Mouse (Mus musculus) hindbrain, postnatal 0 days (tissue): ENCODE results near the gene Igfbp3. TPM values are rescaled to one million over a fixed set of nuclear protein-coding genes. Genes with fewer than 3 reads are reported as not detected.
A peak's percentile ranks its signal among the peaks of the same experiment; 100 is the strongest.

Source experiments
- ATAC-seq: fragments of 200-750 bp; cut with Nextera tagmentation; 2 replicates; pipeline ENCODE4 v1.8.0; 2017; ENCODE audit warnings: mild to moderate bottlenecking, moderate TSS enrichment, moderate library complexity
- DNase-seq: peaks from one replicate; pipeline ENCODE4 v3.0.0-alpha.2; 2015; ENCODE audit warnings: low spot score
- H3K27ac ChIP-seq: fragments of 300-500 bp; sonication (generic); 2 replicates; pipeline ENCODE4 v1.5.1; 2014; ENCODE audit warnings: mild to moderate bottlenecking
- H3K27me3 ChIP-seq: fragments of 300-500 bp; sonication (generic); 2 replicates; pipeline ENCODE4 v1.6.1; 2014; ENCODE audit warnings: low read length, mixed read lengths; ENCODE audit not compliant: insufficient read depth
- H3K36me3 ChIP-seq: fragments of 300-500 bp; sonication (generic); 2 replicates; pipeline ENCODE4 v1.6.1; 2014; ENCODE audit warnings: low read length, mixed read lengths; ENCODE audit not compliant: insufficient read depth
- H3K4me1 ChIP-seq: fragments of 300-500 bp; sonication (generic); 2 replicates; pipeline ENCODE4 v1.6.1; 2014; ENCODE audit warnings: antibody characterized with exemption, low read length, mixed read lengths; ENCODE audit not compliant: insufficient read depth
- H3K4me2 ChIP-seq: fragments of 300-500 bp; sonication (generic); 2 replicates; pipeline ENCODE4 v1.6.1; 2014; ENCODE audit warnings: low read depth, mild to moderate bottlenecking, low read length, moderate library complexity, mixed read lengths
- H3K4me3 ChIP-seq: fragments of 300-500 bp; sonication (generic); 2 replicates; pipeline ENCODE4 v1.5.1; 2014; ENCODE audit warnings: low read length
- H3K9ac ChIP-seq: fragments of 300-500 bp; sonication (generic); replicated peaks from 2 replicates; pipeline ENCODE4 v1.6.1; 2014; ENCODE audit warnings: mild to moderate bottlenecking, low read length, moderate library complexity, mixed read lengths
- H3K9me3 ChIP-seq: fragments of 300-500 bp; sonication (generic); 2 replicates; pipeline ENCODE4 v1.6.1; 2016; ENCODE audit warnings: low read length, mixed read lengths
- CTCF ChIP-seq: IDR thresholded peaks from 2 replicates; pipeline ENCODE4 v1.5.1; 2016; ENCODE audit warnings: antibody characterized with exemption, control low read depth, low read depth
- WGBS: fragments of 180-500 bp; shearing (Covaris S2); extraction: QIAGEN DNeasy Blood & Tissue Kit; methylation state at CpG from one replicate; pipeline ENCODE4 v1.1.7; 2014; 5-methylcytosine and 5-hydroxymethylcytosine counted together
- polyA plus RNA-seq: library from polyadenylated mRNA; unstranded; fragments of >200 nt; fragmentation: Nextera tagmentation; extraction: Ambion mirVana; gene quantifications from 2 replicates; pipeline ENCODE4 v1.2.1, GENCODE M21; 2015
- total RNA-seq: library from RNA; depleted of rRNA; stranded (reverse); fragments of >200 nt; gene quantifications from 2 replicates; pipeline ENCODE4 v1.2.3, GENCODE M21; 2014

The Igfbp3 gene
- total and polyA plus RNA-seq, 2 experiments from 2014 or later: 24.6 to 35.7 TPM

DNA sequence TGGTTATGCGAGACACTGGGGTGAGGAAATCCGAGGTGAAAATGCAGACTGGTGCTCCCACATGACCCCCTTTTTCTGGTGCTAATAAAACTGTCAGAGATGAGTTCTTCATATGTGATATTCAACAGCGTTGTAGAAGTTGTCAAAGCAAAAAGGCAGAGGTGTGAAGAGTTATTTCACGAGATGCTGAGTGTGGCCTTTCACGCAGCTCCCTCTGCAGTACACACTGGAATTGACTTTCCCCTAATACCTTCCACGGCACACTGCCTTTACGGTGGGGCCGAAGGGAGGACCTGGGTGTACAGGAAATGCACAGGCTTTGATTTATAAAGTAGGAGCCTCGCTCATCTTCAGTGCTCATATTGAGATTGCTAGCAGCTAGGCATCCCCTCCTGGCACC is 20.6 kb downstream of the Igfbp3 start:
- Histone ChIP-seq H3K4me1 (no peaks in the 10 kb centered on the region), H3K9me3 (no peaks in the 10 kb centered on the region), H3K27ac (no peak overlapping the region), H3K4me3 (no peak overlapping the region), H3K4me2 (no peak overlapping the region), H3K27me3 (no peaks in the 10 kb centered on the region), H3K36me3 (no peaks in the 10 kb centered on the region), H3K9ac (no peak overlapping the region)
- DNase-seq: no peak
- 76% methylated on average over 9 of the region's 9 CpGs for WGBS
- TF ChIP-seq CTCF: peak; percentile 26
- ATAC-seq: no peak

DNA sequence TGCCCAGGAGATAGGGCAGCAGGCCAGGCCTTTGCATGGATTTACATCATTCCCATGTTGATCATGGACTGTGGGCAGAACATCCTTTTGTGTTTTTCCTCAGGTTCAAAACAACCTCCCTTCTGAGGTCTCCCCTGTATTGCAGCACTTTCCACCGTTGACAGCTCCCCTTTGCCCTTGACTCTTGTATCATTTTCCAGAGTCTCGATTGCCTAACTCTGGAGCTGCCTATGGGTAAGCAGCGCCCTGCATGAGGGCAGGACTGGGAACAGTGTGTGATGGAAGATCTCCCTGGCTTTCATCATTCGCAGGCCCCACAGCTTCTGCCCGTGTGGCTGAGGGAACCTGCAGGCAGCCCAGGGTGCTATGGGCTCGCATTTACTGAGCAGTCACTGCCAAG is 21.0 kb downstream of the Igfbp3 start:
- H3K27me3 ChIP-seq: no peaks in the 10 kb centered on the region
- no peak for TF ChIP-seq CTCF
- WGBS: 73% methylated on average over 6 of the region's 6 CpGs

DNA sequence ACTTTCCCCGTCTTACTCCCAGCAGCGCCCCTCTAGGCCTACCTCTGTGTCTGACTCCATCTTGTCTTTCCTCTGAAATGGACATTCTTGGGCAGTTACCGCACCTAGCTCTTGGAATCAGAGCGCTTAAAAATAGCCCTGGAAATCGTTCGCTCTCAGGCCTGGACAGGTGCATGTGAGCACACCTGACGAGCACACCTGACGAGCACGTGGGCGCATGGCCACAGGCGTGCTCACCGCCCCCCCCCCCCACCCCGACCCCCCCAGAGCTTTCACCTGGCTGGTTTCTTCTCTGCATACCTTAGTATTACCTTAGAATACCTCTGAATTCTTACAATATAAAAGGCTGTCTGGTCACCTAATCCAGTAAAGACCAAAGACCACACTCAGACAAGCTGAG is 25.3 kb downstream of the Igfbp3 start, which contains the start of gene Gm11985:
Gm11985 (minus strand) TSS at position 101 of the 400 bp plus-strand sequence.
- 92% methylated on average over 13 of the region's 13 CpGs for WGBS
- Histone ChIP-seq H3K27ac (no peak within 1 kb of the TSS), H3K4me3 (no peak within 1 kb of the TSS), H3K27me3 (no peaks in the 10 kb centered on the region), H3K9me3 (no peaks in the 10 kb centered on the region), H3K4me2 (no peak within 1 kb of the TSS), H3K9ac (no peak within 1 kb of the TSS), H3K36me3 (no peaks in the 10 kb centered on the region), H3K4me1 (no peaks in the 10 kb centered on the region)
- DNase-seq (no peak), ATAC-seq (no peak)
- TF ChIP-seq CTCF: no peak

More for the DNA sequence above, 21.0 kb downstream of the Igfbp3 start:
- H3K9ac ChIP-seq: no peak overlapping the region
- ATAC-seq (no peak), DNase-seq (no peak)
- no peaks in the 10 kb centered on the region for H3K36me3 ChIP-seq
- H3K4me3 ChIP-seq: no peak overlapping the region
- H3K4me2 ChIP-seq: no peak overlapping the region
- H3K9me3 ChIP-seq: no peaks in the 10 kb centered on the region
- no peak overlapping the region for H3K27ac ChIP-seq
- no peaks in the 10 kb centered on the region for H3K4me1 ChIP-seq

DNA sequence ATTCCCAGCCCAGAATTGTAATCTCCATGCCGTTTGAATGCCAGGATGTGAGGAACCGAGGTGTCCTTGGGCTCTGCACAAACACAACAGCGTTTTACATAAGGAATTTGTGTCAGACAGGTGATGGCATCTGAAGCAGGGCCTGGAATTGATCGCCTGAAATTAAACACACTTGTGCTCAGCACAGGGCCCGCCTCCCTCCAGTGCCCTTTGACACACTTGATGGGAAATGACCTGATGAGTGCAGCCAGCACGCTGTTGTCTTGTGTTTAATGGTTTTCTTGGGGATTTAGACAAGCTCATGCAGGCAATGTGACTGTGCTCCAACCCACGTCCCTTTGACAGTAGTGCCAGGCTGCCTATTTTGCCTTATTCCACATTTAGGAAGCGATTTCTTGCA is 26.3 kb downstream of the Igfbp3 start:
- ATAC-seq: no peak

DNA sequence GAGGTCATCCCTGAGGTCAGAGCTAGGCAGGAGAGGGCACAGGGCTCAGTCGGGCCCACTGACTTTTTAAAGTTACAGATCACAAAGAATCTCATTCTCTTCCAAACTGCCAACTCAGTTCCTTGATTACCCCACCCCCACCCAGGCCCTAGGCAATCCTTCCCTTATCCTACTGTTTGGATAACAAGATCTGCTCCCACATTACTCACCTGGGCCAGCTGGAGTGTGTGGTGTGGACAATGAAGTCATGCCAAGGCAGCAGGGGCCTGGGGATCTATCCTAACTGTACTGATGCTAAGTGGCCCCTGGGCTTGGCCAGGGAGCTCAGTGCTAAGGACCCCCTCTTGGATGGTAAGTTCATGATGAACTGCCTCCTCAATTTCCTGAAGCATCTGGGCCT is 29.3 kb downstream of the Igfbp3 start:
- DNase-seq (no peak), ATAC-seq (no peak)
- Histone ChIP-seq H3K4me2 (no peak overlapping the region), H3K36me3 (no peaks in the 10 kb centered on the region), H3K9me3 (no peaks in the 10 kb centered on the region), H3K4me3 (no peak overlapping the region), H3K4me1 (no peaks in the 10 kb centered on the region), H3K27ac (no peak overlapping the region), H3K9ac (no peak overlapping the region), H3K27me3 (no peaks in the 10 kb centered on the region)
- no peak for TF ChIP-seq CTCF
- 41% methylated on average over 1 of the region's 1 CpGs for WGBS

More for the DNA sequence above, 26.3 kb downstream of the Igfbp3 start:
- Histone ChIP-seq H3K36me3 (no peaks in the 10 kb centered on the region), H3K4me3 (no peak overlapping the region), H3K27me3 (no peaks in the 10 kb centered on the region), H3K4me1 (no peaks in the 10 kb centered on the region), H3K9me3 (no peaks in the 10 kb centered on the region), H3K4me2 (no peak overlapping the region), H3K9ac (no peak overlapping the region), H3K27ac (no peak overlapping the region)
- WGBS: 74% methylated on average over 8 of the region's 8 CpGs
- DNase-seq: no peak
- TF ChIP-seq CTCF: no peak

DNA sequence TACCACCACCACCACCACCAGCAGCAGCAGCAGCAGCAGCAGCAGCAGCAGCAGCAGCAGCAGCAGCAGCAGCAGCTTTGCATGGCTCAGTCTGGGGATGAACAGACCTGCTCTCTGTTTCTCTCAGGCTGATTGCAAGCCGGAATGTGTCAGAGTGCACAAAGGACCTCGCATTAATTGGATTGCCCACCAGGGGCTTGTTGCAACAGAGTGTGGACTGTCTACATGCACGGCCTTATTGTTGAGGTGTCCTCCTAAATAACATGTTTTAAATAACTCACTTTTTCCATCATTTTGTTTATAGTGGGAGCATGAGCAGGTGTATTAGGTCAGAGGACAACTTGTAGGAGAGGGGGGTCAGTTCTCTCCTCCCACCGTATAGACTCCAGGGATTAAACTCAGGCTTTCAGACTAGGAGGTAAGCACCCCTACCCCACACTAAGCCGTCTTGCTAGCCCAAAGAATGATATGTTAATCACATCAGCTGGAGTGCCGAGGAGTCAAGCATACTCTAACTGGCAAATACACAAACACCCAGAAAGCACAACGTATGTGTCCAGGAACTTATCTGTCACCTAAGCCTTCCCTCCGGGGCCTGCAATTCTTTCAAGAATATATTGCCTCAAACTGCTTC is 31.2 kb downstream of the Igfbp3 start:
- peak; percentile 73 for ATAC-seq
- no peaks in the 10 kb centered on the region for H3K9me3 ChIP-seq
- H3K36me3 ChIP-seq: no peaks in the 10 kb centered on the region
- H3K4me1 ChIP-seq: no peaks in the 10 kb centered on the region
- H3K4me3 ChIP-seq: no peak overlapping the region
- TF ChIP-seq CTCF: peak; percentile 19
- H3K27ac ChIP-seq: no peak overlapping the region
- 24% methylated on average over 8 of the region's 8 CpGs for WGBS
- H3K4me2 ChIP-seq: no peak overlapping the region
- peak; percentile 26 for DNase-seq
- H3K9ac ChIP-seq: no peak overlapping the region
- H3K27me3 ChIP-seq: no peaks in the 10 kb centered on the region

DNA sequence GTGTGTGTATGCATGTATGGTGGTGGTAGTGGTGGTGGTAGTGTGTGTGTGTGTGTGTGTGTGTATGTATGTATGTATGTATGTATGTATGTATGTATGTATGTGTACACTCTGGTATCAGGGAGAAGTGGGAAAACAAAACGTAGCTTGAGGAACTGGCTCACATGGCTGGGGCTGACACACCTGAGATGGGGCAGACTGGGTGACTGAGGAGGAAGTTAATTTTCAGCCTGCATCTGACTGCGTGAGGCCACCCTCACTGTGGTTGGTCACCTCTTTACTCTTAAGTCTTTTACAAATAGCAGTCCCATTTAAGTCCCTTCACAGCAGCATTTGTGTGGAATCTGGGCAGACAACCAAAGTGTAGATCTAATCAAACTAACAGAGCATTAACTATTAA is 34.4 kb downstream of the Igfbp3 start:
- no peak for TF ChIP-seq CTCF
- no peaks in the 10 kb centered on the region for H3K36me3 ChIP-seq

More for the DNA sequence above, 34.4 kb downstream of the Igfbp3 start:
- Histone ChIP-seq H3K4me3 (no peak overlapping the region), H3K27me3 (no peaks in the 10 kb centered on the region), H3K4me2 (no peak overlapping the region), H3K27ac (no peak overlapping the region), H3K9me3 (no peaks in the 10 kb centered on the region), H3K9ac (no peak overlapping the region), H3K4me1 (no peaks in the 10 kb centered on the region)
- ATAC-seq: no peak
- no peak for DNase-seq
- WGBS: 84% methylated on average over 2 of the region's 2 CpGs
